Mouse (Mus musculus) gastrocnemius, postnatal 4 days (tissue): ENCODE measurements around the gene Nmrk2. TPM values are rescaled to one million over a fixed set of nuclear protein-coding genes. Genes with fewer than 3 reads are reported as not detected.
A peak's percentile ranks its signal among the peaks of the same experiment; 100 is the strongest.
"Not testable (repeated sequence)": the region's sequence is repeated elsewhere in the genome, so short reads cannot be mapped to it uniquely, and the experiment has no call there.

Experiments
- DNase-seq, 2 experiments: peaks; one replicate each; pipeline ENCODE4 v3.0.0; 2021 to 2022; ENCODE audit warnings: low spot score in 2 of 2, mixed read lengths in 2 of 2
- long read RNA-seq, 2 experiments: library from polyadenylated mRNA; stranded (forward); transcript quantifications; one replicate each; pipeline ENCODE4 v2.0.0; 2021
- total RNA-seq, 2 experiments: library from RNA; stranded (reverse); gene quantifications; 2 replicates each; pipeline ENCODE4 v1.2.3; 2021

The Nmrk2 gene
- total RNA-seq = 1 to 10 TPM; 1.2 to 1.5 TPM
- long read RNA-seq, experiment 1, transcript Nmrk2-201 (7 exons, 1,854 nt) = major isoform, 9 of 71 reads
- long read RNA-seq, experiment 1, partial matches to known transcripts = 0 of 71 reads
- long read RNA-seq, experiment 1, other reads (novel, unspliced or antisense) = 62 of 71 reads
- long read RNA-seq, experiment 2, partial matches to known transcripts = 0 of 6 reads
- long read RNA-seq, experiment 2, other reads (novel, unspliced or antisense) = 2 of 6 reads

DNA sequence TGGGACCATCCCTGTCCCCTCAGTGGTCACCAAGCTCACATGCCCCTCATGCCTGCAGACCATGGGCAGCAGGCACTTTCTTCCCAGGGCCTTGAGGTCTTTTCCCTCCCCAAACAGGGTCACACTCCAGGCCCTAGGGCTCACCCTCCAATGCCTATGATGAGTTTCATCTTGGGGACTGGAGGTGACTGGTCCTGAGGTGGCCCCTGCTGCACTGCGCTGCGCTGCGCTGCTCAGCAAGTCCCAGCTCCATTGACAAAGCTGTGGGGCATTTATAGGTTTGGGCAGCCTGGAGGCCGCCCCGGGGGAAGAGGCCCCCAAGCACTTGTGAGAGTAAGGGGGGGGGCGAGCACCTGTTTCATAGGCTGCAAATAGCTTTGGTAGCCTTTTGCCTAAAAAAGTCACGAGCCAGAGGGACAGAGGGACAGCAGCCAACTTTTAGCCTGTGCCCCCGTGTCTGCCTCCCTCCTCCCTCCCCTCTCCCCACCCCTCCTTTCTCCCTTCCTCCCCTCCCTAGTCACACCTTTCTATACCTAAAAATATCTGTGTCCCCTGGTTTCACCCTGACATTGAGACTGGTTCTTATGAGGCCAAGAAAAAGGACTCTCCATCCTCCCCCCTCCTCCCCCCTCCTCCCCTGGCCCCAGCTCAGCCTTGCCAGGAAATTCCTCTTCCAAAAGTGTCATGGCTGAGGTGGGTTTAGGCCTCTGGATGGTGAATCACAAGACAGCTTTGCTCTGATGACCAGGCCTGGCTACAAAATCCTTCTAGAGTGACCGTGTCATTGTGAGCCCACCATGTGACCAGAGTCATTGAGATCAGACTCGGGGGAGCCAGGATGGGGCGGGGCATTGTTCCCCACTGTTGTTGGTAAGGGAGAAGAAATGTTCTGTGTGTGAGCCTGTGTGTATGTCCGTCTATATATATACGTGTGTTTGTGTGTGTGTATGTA is at the start of gene Nmrk2:
TSS of gene Nmrk2 (minus strand) at position 245 of the 952 bp plus-strand sequence.
- DNase-seq = no peak

DNA sequence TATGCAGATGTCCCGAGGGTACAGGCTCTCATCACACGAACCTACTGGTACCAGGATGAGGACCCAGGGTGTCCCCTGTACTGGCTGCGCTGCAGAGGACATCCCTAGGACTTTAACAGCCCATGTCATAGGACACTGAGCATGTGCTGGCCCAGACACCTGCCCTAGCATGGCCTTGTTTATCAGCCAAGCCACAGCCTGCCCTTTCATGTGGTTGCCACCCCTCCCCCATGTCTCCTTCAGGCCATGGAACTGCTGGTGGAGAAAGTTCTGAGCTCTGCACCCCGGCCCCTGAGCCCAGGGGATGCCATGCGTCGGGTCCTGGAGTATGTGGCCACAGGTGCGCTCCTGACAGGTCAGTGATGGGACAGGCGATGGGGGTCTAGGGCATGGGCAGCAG is 47.6 kb upstream of the Nmrk2 start:
- no peak for DNase-seq

DNA sequence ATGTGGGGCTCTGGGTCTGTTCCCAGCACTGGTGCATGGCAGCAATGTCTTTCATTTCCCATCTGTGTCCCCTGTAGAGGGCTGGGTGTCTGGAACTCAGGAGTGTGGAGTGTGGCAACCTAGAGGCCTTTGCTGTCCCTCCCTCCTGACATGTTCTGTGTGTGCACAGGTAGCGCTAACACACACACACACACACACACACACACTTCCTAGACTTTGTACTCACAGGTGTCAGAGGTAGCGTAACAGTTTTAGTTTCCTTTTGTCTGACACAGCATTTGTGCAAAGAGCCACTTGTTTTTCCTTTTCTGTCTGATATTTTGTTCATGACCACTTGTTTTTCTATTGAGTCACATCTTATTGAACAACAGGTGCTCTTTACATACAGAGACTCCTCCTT is 46.0 kb upstream of the Nmrk2 start:
- DNase-seq = no peak

- no peak for DNase-seq
These were observed 43.3 kb upstream of the Nmrk2 start for GRCm38 (mm10) chr10:81245166-81245565.

DNA sequence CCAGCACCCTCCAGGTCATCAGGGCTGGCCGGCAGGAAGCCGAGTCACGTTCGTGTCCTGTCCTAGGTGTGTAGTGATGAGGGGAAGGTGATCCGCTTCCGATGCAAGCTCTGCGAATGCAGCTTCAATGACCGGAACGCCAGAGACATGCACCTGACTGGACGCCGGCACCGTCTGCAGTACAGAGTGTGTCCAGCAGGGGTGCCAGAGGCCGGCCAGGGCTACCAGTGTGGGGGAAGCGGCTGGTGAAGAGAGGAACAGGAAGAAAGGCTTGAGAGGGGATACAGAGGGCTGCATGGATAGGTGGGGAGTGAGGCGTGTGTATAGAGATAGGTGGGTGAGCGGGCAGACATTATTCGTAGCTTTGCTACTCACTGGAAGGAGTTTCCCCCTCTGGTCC is 42.7 kb upstream of the Nmrk2 start:
- peak; percentile 68 to 77 for DNase-seq

- DNase-seq = no peak
These were observed 42.3 kb upstream of the Nmrk2 start for GRCm38 (mm10) chr10:81244146-81244545.

DNA sequence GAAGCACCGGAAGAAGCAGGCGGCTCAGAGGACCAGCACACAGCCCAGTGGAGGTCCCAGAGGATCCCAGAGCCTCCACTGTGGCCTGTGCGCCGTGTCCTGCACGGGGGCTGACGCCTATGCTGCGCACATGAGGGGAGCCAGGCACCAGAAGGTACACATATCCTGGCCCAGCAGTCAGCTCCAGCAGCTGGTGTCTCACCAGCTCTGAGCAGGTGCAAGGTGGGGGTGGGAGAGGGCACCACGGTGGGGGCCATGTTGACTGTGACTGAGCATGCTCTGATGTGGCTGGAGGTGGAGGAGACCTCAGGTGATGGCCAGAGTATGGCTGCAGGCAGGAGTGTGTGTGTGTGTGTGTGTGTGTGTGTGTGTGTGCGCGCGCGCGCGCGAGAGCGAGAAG is 40.2 kb upstream of the Nmrk2 start:
- DNase-seq = no peak

GRCm38 (mm10) chr10:81240876-81241275 is 39.0 kb upstream of the Nmrk2 start:
- peak in 1 of 2 experiments; percentile 57 for DNase-seq

DNA sequence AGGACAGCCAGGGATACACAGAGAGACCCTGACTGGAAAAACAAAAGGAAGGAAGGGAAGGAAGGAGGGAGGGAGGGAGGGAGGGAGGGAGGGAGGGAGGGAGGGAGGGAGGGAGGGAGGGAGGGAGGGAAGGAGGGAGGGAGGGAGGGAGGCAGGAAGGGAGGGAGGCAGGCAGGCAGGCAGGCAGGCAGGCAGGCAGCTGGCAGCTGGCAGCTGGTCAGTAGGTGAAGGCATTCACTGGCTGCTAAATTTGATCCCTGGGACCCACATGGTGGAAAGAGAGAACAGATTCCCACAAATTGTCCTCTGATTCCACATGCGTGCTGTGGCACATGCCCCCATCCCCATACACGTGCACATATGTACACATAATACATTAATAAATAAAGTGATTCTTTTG is 36.8 kb upstream of the Nmrk2 start:
- DNase-seq = no peak

DNA sequence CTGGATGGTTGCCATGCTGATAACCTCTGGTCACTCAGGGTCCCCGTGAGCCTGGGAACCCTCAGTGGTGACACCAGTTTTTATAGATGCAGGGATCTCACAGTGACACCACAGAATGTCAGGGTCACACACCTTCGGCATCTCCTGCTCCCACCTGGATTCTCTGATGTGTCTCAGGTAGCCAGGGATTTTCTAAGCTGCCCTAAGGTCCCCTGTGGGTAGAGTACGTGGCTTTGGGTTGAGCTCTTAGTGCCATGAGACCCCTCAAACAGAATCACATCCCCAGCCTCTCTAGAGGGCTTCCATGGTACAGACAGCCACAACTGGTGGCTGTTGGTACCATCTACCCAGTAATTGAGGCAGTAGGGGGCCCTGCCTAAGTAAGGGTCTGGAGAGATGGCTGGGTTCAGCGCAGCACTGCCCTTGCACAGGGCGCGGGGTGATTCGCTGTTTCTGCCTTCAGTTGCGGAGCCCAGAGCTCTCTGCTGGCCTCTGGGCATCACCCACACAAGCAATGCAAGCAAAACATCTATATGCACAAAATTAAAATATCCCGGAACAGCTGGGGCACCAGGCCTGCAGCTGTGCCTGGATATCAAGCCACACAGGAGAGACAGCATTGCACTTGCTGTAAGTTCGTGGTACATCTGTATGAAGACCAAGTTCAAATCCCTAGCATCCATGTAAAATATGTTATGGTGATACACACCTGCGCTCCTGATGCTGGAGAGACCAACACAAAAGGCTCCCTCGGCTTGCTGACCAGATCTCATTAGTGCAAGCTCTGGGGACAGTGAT is 34.8 kb upstream of the Nmrk2 start:
- no peak for DNase-seq

DNA sequence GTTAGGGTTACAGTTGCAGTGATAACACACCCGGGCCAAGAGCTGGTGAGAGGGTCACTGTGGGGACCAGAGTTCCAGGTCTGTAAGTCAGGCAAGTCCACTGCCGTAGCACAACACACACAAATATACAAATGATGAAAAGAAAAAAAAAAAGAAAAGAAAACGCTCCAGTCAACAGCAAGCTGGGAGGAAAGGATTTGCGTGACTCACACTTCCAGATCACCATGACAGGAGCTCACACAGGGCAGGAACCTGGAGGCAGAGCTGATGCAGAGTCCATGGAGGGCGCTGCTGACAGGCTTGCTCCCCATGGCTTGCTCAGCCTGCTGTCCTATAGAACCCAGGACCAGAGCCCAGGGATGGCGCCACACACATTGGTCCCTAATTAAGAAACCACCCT is 32.4 kb upstream of the Nmrk2 start:
- DNase-seq = no peak

- DNase-seq = no peak
These were observed 31.4 kb upstream of the Nmrk2 start for GRCm38 (mm10) chr10:81233226-81233585.

- peak; percentile 62 to 80 for DNase-seq
These were observed 30.9 kb upstream of the Nmrk2 start, which contains the start of gene Zfr2 for GRCm38 (mm10) chr10:81232580-81233225. Gene Zfr2 (plus strand): TSS chr10:81233155.

GRCm38 (mm10) chr10:81231436-81231835 is 29.6 kb upstream of the Nmrk2 start:
- DNase-seq = no peak

GRCm38 (mm10) chr10:81230438-81231332 is 28.8 kb upstream of the Nmrk2 start, which contains the start of gene Atcay:
Gene Atcay (minus strand): TSS chr10:81230833.
- DNase-seq = no peak

GRCm38 (mm10) chr10:81229735-81230437 is 28.0 kb upstream of the Nmrk2 start:
- DNase-seq = no peak

DNA sequence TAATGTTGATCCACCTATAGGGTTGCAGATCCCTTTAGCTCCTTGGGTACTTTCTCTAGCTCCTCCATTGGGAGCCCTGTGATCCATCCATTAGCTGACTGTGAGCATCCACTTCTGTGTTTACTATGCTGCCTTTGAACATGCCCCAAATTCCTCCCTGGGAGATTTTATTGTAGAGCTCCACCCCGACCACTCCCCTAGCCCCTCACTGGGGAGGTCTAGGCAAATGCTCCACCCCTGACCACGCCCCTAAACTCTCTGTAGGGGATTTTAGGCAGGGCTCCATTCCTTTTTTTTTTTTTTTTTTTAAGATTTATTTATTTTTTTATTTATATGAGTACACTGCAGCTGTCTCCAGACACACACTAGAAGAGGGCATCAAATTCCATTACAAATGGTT is 21.9 kb upstream of the Nmrk2 start:
- DNase-seq = not testable (repeated sequence)

DNA sequence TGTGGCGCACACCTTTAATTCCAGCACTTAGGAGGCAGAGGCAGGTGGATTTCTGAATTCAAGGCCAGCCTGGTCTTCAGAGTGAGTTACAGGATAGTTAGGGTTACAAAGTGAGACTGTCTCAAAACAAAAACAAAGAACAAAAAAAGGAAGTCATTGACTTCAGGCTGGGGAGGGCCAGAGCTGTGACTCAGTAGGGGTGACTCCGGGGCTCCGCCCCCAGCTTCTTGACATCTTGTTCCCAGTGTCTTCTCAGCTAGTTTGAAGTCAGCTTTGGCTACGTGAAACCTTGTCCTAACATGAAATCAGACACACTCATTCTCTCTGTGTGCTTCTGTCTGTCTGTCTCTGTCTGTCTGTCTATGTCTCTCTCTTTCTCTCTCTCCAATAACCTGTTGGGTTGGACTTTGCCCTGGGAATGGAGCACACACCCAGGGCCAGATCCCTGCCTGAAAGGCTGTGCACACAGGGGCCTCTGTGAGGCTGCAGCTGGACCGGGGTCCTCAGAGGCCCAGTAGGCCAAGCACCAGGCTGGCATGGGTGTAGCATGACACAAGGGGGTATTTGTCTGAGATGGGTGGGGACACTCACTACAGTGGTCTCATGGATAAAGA is 19.7 kb upstream of the Nmrk2 start:
- no peak for DNase-seq

DNA sequence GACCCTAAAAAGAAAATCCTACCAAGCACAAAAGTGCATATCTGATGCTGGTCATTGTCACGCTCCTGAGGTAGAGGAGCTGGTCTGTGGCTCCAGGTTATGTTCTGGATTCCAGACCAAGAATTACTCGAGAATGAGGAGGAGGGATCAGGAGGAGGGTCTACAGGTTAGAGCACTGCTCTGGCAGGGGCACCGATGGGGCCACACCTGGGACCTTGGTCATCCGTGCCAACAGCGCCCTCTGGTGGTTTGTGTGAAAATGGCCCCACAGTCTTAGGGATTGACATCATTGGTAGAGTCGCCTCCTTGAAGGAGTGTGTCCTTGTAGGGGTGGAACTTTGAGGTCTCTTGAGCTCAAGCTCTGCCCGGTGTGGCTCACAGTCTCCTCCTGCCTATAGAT is 16.1 kb upstream of the Nmrk2 start:
- DNase-seq = peak in 1 of 2 experiments; percentile 63
